Mouse (Mus musculus) adrenal gland (tissue): ENCODE results near the gene Gramd1c.

Source experiments
- intact Hi-C: fragments of 180-260 bp; cut with DNase I; formaldehyde crosslinking; loops from one replicate; pipeline ENCODE4 v1.15.1; 2025
- microRNA-seq, 2 experiments: library from miRNA; unstranded; fragments of <30 nt; microRNA quantifications; one replicate each; pipeline ENCODE4; 2019

Gene Gramd1c

GRCm38 (mm10) chr16:43963780-43964179 is 99.4 kb downstream of the Gramd1c start:
- intact Hi-C loops = no loop called here

DNA sequence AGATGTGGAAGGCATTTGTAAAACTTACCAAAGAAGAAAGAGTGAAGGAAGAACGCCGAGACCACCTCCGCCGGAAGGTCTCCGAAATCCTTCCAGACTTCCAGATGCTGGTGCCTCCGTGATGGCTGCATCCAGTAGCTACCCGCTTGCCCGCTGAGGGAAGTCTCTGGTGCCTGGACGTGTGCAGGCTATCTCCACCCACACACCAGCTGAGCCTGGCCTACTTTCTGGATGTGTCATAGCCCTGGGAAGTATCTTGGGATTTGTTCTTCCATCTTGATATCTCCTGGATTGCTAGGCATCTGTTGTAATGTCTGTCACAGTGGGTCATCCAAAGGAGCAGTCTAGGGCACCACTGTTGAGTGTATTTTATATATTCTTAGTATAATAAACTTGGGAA is 99.9 kb downstream of the Gramd1c start:
- intact Hi-C loops = no loop called here

GRCm38 (mm10) chr16:43958038-43958437 is 105.1 kb downstream of the Gramd1c start:
- intact Hi-C loops = no loop called here

- intact Hi-C loops = no loop called here
Observed at GRCm38 (mm10) chr16:43954913-43955312, 108.2 kb downstream of the Gramd1c start.

GRCm38 (mm10) chr16:43951591-43951990 is 111.6 kb downstream of the Gramd1c start:
- intact Hi-C loops = no loop called here

- intact Hi-C loops = no loop called here
Observed at GRCm38 (mm10) chr16:43945869-43946268, 117.3 kb downstream of the Gramd1c start.

DNA sequence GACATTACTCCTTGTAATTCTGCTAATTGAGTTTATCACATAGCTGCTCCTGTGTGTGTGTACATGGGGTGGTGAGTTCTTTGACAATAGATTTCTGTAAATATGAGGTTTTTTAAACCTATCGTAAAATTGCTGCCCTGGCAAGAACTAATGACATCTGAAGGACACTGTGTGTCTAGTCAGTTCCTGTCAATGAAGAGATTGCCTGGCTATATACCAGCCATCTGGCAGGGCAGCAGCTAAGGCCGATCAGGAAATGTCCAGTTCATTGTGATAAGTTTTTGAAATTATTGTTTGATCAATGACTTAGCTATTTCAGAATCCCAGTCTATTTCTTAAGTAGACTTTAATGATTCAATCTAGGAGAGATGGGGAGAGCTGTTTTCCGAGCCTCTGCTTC is 117.8 kb downstream of the Gramd1c start:
- intact Hi-C loops = no loop called here

GRCm38 (mm10) chr16:43940846-43941245 is 122.3 kb downstream of the Gramd1c start:
- intact Hi-C loops = no loop called here

GRCm38 (mm10) chr16:43935892-43936291 is 127.3 kb downstream of the Gramd1c start:
- intact Hi-C loops = no loop called here

- intact Hi-C loops = no loop called here
Observed at GRCm38 (mm10) chr16:43935367-43935766, 127.8 kb downstream of the Gramd1c start.

DNA sequence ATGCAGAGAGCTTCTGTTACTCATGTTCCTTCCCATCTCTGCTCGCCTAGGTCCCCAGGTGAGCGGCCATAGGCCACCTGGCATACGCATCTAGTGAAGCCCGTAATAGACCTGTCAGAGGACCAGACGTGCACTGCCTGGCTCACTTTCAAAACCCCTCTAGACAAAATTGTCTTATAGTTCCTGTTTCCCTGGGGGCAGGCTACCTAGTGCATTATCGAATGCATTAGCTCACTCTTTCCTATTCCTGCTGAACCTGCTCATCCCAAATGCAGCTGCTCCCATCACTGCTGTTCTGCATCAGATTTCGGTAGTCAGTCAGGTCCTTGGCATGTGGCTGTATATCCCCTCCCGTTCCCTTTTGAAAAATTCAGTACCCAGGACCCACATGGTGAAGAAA is 128.3 kb downstream of the Gramd1c start:
- intact Hi-C loops = no loop called here

DNA sequence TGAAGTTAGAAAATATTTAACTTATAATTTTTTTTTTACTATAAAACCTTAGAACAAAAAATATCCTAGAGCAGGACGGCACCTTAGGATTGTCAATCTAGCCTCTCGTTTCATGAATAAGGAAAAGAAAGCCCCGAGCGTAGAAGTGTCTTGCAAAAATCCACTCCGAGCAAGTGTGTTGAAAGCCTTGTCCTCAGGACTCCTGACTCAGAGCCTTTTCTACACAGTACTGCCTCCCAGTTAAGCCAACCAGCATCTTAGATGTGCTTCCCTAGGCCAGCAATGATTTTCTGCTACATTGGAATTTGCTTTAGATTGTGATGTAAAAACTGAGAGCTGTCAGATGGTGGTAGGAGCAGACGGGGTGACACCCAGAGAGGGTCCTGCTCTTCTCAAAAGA is 130.1 kb downstream of the Gramd1c start:
- intact Hi-C loops = no loop called here

- intact Hi-C loops = no loop called here
Observed at GRCm38 (mm10) chr16:43932319-43932718, 130.8 kb downstream of the Gramd1c start.

DNA sequence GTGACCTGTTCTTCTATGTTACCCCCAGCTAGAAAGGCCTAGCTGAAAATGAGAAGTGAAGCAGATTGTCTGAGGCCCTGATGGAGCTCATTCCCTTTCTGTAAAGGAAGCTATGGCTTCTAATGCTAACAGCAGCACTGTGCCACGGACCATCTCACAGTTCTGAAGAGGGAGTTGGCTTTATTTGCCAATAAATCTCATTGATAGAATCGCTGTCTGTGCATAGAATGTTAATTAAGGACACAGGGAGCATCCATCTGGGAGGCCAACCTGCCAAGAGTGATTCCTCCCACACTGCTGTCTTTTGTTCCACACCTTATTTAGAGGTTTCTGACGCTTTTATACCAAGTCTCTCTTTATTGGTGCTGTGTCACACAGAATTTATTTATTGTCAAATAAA is 131.6 kb downstream of the Gramd1c start:
- intact Hi-C loops = no loop called here

DNA sequence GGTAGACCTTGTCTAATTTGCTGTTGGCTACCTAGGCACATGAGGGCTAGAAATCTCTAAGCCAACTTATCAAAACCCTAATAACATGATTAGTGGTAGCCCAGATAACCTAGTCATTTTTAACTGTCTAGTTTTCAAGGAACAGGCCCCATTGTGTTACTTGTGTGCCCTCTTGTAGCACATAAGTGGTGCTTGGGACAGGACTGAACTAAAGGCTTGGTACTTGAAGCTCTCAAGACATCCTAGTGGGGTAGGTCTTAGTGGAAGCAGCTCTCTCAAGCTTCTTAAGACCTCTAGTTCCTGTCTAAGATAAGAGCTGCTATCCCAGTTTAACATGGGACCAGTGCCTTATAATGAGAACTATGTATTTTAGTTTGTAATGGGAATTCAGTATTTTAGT is 132.6 kb downstream of the Gramd1c start:
- intact Hi-C loops = no loop called here

Small RNA genes lying within 50 kb of the gene (microRNA-seq; reads per million reads assigned to microRNA genes)
- 0 reads per million in 2 experiments for gene Mir3470b
